Mouse (Mus musculus) liver, embryonic 14.5 days (tissue): ENCODE results near the gene Med12l. TPM values are rescaled to one million over a fixed set of nuclear protein-coding genes. Genes with fewer than 3 reads are reported as not detected.

ENCODE experiments used
- ATAC-seq: fragments of 200-750 bp; cut with Nextera tagmentation; 2 replicates; pipeline ENCODE4 v1.8.0; 2017; ENCODE audit warnings: moderate number of reproducible peaks, mild to moderate bottlenecking, moderate library complexity; ENCODE audit not compliant: insufficient read depth
- DNase-seq, 3 experiments: peaks; one replicate each; pipeline ENCODE4 v3.0.0-alpha.2; 2012 to 2013; ENCODE audit warnings: low read depth in 3 of 3, low spot score in 3 of 3
- H3K27ac ChIP-seq: fragments of 300-500 bp; sonication (generic); 2 replicates; pipeline ENCODE4 v1.5.1; 2014; ENCODE audit warnings: moderate library complexity, mild to moderate bottlenecking, control low read depth, inconsistent platforms
- H3K27me3 ChIP-seq: fragments of 300-500 bp; sonication (generic); 2 replicates; pipeline ENCODE4 v1.6.1; 2014; ENCODE audit warnings: mild to moderate bottlenecking, low read length, moderate library complexity; ENCODE audit not compliant: control insufficient read depth, insufficient read depth
- H3K36me3 ChIP-seq: fragments of 300-500 bp; sonication (generic); replicated peaks from 2 replicates; pipeline ENCODE4 v1.6.1; 2014; ENCODE audit warnings: low read depth; ENCODE audit not compliant: control insufficient read depth, insufficient read depth
- H3K4me1 ChIP-seq, 2 experiments: fragments of 200-500 bp in 1 of 2; fragments of 300-500 bp in 1 of 2; sonication (generic) in 1 of 2; replicated peaks; 2 replicates each; pipeline ENCODE4 v1.6.1; 2012 to 2014; ENCODE audit warnings: antibody characterized with exemption in 1 of 2, inconsistent platforms in 1 of 2, low read length in 1 of 2; ENCODE audit not compliant: control insufficient read depth in 2 of 2, insufficient read depth in 2 of 2
- H3K4me2 ChIP-seq: fragments of 300-500 bp; sonication (generic); 2 replicates; pipeline ENCODE4 v1.6.1; 2014; ENCODE audit warnings: low read depth, mild to moderate bottlenecking, control low read depth, moderate library complexity
- H3K4me3 ChIP-seq, 2 experiments: fragments of 200-500 bp in 1 of 2; fragments of 300-500 bp in 1 of 2; sonication (generic) in 1 of 2; 2 replicates each; pipeline ENCODE4 v1.5.1; 2012 to 2014; ENCODE audit warnings: low read depth in 2 of 2, low read length in 2 of 2, mild to moderate bottlenecking in 2 of 2, control low read depth in 1 of 2, inconsistent platforms in 1 of 2, moderate library complexity in 1 of 2; ENCODE audit not compliant: insufficient read depth in 1 of 2
- H3K9ac ChIP-seq: fragments of 300-500 bp; sonication (generic); replicated peaks from 2 replicates; pipeline ENCODE4 v1.6.1; 2014; ENCODE audit warnings: mild to moderate bottlenecking, control low read depth, moderate library complexity
- H3K9me3 ChIP-seq: fragments of 300-500 bp; sonication (generic); 2 replicates; pipeline ENCODE4 v1.6.1; 2016; ENCODE audit warnings: low read length, mixed read lengths; ENCODE audit not compliant: control insufficient read depth
- CTCF ChIP-seq: IDR thresholded peaks from 2 replicates; pipeline ENCODE4 v1.5.1; 2016; ENCODE audit warnings: antibody characterized with exemption, low read depth, control low read depth
- EP300 ChIP-seq: IDR thresholded peaks from 2 replicates; pipeline ENCODE4 v1.6.1; 2016; ENCODE audit warnings: antibody characterized with exemption, low read depth
- WGBS: fragments of 180-500 bp; shearing (Covaris S2); extraction: QIAGEN DNeasy Blood & Tissue Kit; methylation state at CpG from one replicate; pipeline ENCODE4 v1.1.7; 2014; ENCODE audit not compliant: insufficient replicate concordance; 5-methylcytosine and 5-hydroxymethylcytosine counted together
- polyA plus RNA-seq, 2 experiments: library from polyadenylated mRNA; depleted of rRNA in 1 of 2; stranded (reverse) in 1 of 2; unstranded in 1 of 2; fragments of >200 nt; fragmentation: Nextera tagmentation in 1 of 2; extraction: Ambion mirVana in 1 of 2; gene quantifications; 2 replicates each; pipeline versions ENCODE4 v1.2.1 to v1.2.3; 2012 to 2014

Gene Med12l
- polyA plus RNA-seq, 2 experiments: 0.57 to 0.63 TPM

DNA sequence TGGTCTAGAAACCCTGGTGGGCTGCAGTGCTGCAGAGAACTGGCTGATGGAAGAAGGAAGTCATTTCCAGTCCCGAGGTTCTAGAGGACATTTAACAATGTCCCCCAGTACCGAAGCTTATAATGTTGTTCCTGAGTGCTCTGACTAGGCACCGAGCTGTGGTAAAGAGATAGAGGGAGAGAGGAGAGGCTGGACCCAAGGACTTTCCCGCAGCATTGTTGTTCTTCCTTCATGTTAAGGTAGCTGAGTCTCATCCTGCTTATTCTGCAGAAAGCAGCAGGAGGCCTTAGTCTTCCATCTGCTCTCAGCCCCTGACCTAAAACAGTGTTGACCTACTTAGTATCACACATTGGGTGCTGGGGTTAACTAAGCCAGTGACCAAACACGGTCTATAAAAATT is 171.2 kb downstream of the Med12l start:
- 43% methylated on average over 5 of the region's 5 CpGs for WGBS

DNA sequence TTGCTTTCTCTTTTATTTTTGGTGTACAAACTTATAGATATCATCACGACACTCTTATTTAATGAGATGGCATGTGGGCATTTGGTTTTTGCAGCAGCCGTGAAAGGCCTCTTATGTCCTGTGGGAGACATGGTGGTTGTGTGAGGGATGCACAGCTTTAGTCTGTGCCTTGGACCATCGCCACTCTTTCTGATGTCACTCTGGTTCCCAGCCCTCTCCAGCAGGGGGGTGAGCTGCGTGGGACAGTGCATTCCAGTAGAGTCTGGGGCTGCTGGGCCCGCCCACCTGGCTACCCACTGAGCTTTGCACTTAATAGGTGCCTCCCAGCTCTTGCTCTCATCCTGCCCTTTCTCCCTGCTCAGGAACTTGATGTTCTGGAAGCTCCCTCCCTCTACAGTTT is 175.5 kb downstream of the Med12l start:
- ATAC-seq (no peak), DNase-seq (no peak)
- TF ChIP-seq EP300 (no peak), CTCF (no peak)

More for the DNA sequence above, 171.2 kb downstream of the Med12l start:
- Histone ChIP-seq H3K27me3 (no peaks in the 10 kb centered on the region), H3K36me3 (no peaks in the 10 kb centered on the region), H3K4me2 (no peak overlapping the region), H3K4me1 (peaks cover 0 to 5% of the 10 kb centered on the region in 2 experiments; a peak in 1 of 4 replicates), H3K9ac (no peak overlapping the region), H3K4me3 (no peak overlapping the region), H3K27ac (no peak overlapping the region), H3K9me3 (no peaks in the 10 kb centered on the region)
- DNase-seq (no peak), ATAC-seq (no peak)
- TF ChIP-seq EP300 (no peak), CTCF (no peak)

DNA sequence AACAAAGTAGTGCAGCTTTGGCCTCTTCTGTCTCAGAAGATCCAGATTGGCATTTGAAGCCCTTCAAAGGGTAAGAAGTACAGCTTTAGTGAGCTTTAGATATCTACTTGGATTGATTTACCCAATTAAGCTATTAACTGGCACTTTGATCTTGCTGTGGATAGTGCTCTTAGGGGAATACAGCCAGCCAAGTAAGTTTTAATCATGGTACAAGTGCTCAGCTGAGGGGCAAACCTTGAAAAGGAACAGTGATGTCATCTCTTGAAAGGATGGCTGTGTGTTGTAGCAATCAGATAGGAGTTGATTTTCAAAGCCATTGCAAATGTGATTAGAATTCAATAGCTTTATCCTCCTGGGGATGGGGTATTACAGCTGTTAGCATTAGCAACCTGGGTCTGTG is 176.5 kb downstream of the Med12l start:
- DNase-seq: no peak
- Histone ChIP-seq H3K4me2 (no peak overlapping the region), H3K9ac (no peak overlapping the region), H3K4me3 (no peak overlapping the region), H3K27me3 (no peaks in the 10 kb centered on the region), H3K27ac (no peak overlapping the region), H3K36me3 (no peaks in the 10 kb centered on the region), H3K9me3 (no peaks in the 10 kb centered on the region), H3K4me1 (peaks cover 0 to 5% of the 10 kb centered on the region in 2 experiments; a peak in 1 of 4 replicates)
- TF ChIP-seq EP300 (no peak), CTCF (no peak)
- no peak for ATAC-seq

More for the DNA sequence above, 175.5 kb downstream of the Med12l start:
- WGBS: 60% methylated on average over 5 of the region's 5 CpGs
- H3K27ac ChIP-seq: no peak overlapping the region
- H3K4me3 ChIP-seq: no peak overlapping the region
- no peaks in the 10 kb centered on the region for H3K36me3 ChIP-seq
- H3K9ac ChIP-seq: no peak overlapping the region
- H3K27me3 ChIP-seq: no peaks in the 10 kb centered on the region
- no peaks in the 10 kb centered on the region for H3K9me3 ChIP-seq
- H3K4me2 ChIP-seq: no peak overlapping the region
- H3K4me1 ChIP-seq: peaks cover 0 to 5% of the 10 kb centered on the region in 2 experiments; a peak in 1 of 4 replicates

DNA sequence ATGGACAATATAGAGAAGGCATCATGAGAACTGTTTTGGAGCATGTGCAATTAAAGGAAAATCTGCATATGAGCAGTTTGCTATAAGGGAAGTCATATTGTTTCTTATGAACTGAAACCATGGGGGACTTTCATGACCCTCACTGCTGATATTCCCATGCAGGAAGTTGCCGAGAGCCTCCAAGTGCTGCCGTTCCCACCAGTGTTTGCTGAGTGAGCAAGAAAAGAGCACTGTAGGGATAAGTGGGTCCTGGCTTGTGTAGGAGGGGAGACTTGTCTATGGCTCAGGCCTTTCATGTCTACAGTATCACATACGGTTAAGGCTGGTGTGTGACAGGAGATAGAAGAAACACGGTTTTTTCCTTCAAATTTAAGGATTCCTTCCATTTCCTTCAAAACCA is 180.0 kb downstream of the Med12l start:
- no peaks in the 10 kb centered on the region for H3K27me3 ChIP-seq
- H3K9ac ChIP-seq: no peak overlapping the region
- no peak overlapping the region for H3K27ac ChIP-seq
- ATAC-seq (no peak), DNase-seq (no peak)
- no peak for TF ChIP-seq EP300
- no peak for TF ChIP-seq CTCF
- H3K36me3 ChIP-seq: no peaks in the 10 kb centered on the region
- H3K4me1 ChIP-seq: no peaks in the 10 kb centered on the region
- H3K4me2 ChIP-seq: no peak overlapping the region
- 64% methylated on average over 4 of the region's 4 CpGs for WGBS
- H3K4me3 ChIP-seq: no peak overlapping the region
- H3K9me3 ChIP-seq: no peaks in the 10 kb centered on the region

DNA sequence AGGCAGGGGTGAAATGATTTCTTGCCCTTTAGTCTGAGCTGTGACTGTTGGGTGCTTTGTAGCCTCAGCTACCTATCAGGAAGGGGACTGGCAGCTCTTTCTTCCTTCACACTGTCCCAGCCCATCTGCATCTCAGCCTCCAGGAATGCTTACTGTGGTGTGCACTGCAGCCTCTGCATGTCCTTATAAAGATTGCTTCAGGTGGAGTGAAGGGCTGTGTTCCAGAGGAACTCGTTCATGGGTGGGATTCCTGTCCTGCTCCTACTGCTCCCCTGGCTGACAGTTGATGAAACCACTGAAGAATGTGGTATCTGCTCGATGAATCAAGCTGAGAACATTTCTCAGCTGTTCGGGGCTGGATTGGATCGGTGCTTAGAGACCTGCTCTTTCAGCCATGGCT is 181.7 kb downstream of the Med12l start:
- no peak overlapping the region for H3K9ac ChIP-seq
- no peak overlapping the region for H3K4me2 ChIP-seq
- H3K36me3 ChIP-seq: no peaks in the 10 kb centered on the region
- TF ChIP-seq CTCF (no peak), EP300 (no peak)
- ATAC-seq (no peak), DNase-seq (no peak)
- H3K9me3 ChIP-seq: no peaks in the 10 kb centered on the region
- H3K4me3 ChIP-seq: no peak overlapping the region
- H3K4me1 ChIP-seq: no peaks in the 10 kb centered on the region
- 62% methylated on average over 4 of the region's 4 CpGs for WGBS
- no peak overlapping the region for H3K27ac ChIP-seq
- no peaks in the 10 kb centered on the region for H3K27me3 ChIP-seq
